Mouse (Mus musculus): Measurements from ENCODE around the gene Klhl2. TPM values are rescaled to one million over a fixed set of nuclear protein-coding genes. Genes with fewer than 3 reads are reported as not detected.

Gene Klhl2
- 18.8 and 23.3 TPM in 2 replicates for polyA plus RNA-seq (2015; fragmentation: Nextera tagmentation; extraction: Ambion mirVana)

DNA sequence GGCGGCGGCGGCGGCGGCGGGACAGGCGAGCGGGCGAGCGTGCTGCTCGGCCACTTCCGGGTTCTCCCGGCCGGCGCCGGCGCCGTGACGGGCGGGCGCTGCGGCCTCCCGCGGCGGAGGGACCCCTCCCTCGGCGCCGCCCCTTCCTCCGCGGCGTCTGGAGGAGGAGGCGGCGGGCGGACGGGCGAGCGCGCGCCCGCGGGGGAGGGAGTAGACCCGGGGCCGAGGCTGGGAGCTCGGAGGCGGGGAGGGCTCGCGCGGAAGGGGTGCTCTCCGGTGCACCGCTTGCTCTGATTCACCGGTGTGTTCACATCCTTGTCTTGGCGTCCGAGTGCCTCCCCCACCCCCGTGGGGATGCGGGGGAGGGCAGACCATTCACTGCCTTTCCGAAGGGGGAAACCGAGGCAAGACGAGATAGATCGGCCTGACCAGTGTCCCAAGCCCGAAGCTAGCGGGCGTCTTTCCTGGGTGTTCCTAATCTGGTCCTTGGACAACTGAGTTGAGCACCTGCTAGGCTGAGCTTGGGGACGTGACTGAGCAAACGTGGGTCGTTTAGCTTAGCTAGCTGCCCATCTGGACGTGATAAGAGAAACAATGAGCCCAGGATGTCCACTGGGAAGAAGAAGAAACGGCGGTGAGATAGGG is at the start of gene Klhl2:
Gene Klhl2 (minus strand): TSS at position 121 of the 645 bp plus-strand sequence.
- H3K9ac ChIP-seq: peak within 1 kb of the TSS; percentile 93
- H3K4me3 ChIP-seq: peak within 1 kb of the TSS; percentile 84
- no peaks in the 10 kb centered on the region for H3K27me3 ChIP-seq
- peak within 1 kb of the TSS; percentile 96 for H3K27ac ChIP-seq
- WGBS: under 1% methylated on average over 27 of the region's 68 CpGs
- H3K4me1 ChIP-seq (replicated peaks): peaks cover 27% of the 10 kb centered on the region
- H3K36me3 ChIP-seq: no peaks in the 10 kb centered on the region
- ATAC-seq (ENCODE audit: low FRiP score): peak; percentile 87
- peak within 1 kb of the TSS; percentile 64 for H3K4me2 ChIP-seq
- no peaks in the 10 kb centered on the region for H3K9me3 ChIP-seq

DNA sequence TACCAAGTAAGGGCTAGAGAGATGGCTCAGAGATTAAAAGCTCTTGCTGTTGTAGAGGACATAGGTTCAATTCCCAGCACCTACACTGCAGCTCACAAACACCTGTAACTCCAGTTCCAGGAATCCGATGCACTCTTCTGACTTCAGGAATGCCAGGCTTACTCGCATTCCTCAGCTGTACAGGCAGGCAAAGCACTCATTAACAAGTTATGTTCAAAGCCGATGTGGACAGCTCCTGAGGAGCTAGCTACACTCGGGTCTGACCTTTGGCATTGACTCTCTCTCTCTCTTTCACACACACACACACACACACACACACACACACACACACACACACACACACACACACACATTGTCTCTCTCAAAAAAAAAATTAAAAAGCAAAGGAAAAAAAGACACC is 48.9 kb upstream of the Klhl2 start:
- Histone ChIP-seq H3K36me3 (no peaks in the 10 kb centered on the region), H3K27ac (no peak overlapping the region), H3K4me1 (replicated peaks) (no peaks in the 10 kb centered on the region), H3K9me3 (no peaks in the 10 kb centered on the region), H3K4me2 (no peak overlapping the region), H3K27me3 (no peaks in the 10 kb centered on the region), H3K4me3 (no peak overlapping the region), H3K9ac (no peak overlapping the region)
- 41% methylated on average over 4 of the region's 4 CpGs for WGBS
- no peak for ATAC-seq (ENCODE audit: low FRiP score)

DNA sequence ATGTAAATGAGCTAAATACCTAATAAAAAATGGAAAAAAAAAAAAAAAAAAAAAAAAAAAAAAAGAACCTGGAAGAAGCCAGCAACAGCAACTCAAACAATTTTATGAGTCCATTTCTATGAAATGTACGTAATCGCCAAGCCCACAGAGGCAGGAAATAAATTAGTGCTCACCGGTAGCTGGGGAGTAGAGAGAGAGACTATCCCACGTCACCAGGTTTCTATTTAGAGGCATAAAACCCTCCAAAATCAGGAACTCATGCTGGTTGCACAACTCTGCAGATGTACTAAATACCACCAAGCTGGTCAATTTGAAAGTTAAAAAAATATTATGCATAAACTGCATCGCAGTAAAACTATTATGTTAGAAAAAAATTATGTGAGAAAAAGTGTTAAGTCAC is 46.9 kb upstream of the Klhl2 start:
- 91% methylated on average over 5 of the region's 5 CpGs for WGBS
- no peak overlapping the region for H3K4me3 ChIP-seq
- no peak overlapping the region for H3K27ac ChIP-seq
- no peaks in the 10 kb centered on the region for H3K9me3 ChIP-seq
- no peaks in the 10 kb centered on the region for H3K36me3 ChIP-seq
- ATAC-seq (ENCODE audit: low FRiP score): no peak
- no peaks in the 10 kb centered on the region for H3K27me3 ChIP-seq
- H3K9ac ChIP-seq: no peak overlapping the region
- no peak overlapping the region for H3K4me2 ChIP-seq
- no peaks in the 10 kb centered on the region for H3K4me1 ChIP-seq (replicated peaks)

DNA sequence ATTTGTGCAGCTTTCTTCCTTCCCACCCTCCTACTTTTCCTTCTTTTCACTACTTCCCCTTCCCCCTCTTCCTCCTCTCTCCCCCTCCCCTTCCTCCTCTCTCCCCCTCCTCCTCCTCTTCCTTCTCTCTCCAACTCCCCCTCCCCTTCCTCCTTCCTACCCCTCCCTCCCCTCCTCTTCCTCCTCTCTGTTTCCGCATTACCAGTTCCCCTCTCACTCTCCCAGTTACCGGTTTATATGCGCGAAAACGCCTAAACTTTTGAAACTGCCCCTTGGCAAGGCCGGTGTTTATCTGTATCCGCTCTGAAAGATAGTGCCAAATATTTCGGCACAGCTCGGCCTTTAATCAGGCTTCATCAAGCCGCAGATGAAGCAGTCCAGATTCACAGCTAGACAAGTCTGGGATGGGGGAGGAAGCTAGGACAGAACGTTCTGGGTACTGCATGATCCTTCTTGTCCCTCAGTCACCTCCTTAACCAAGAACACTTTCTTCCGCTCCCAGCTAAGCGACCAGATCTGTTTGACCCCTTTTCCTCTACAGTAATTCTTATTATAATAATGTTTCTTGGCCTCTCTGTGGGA is 30.9 kb upstream of the Klhl2 start:
- Histone ChIP-seq H3K27ac (no peak overlapping the region), H3K9ac (no peak overlapping the region), H3K27me3 (no peaks in the 10 kb centered on the region), H3K36me3 (no peaks in the 10 kb centered on the region), H3K4me1 (replicated peaks) (no peaks in the 10 kb centered on the region), H3K4me3 (no peak overlapping the region), H3K4me2 (no peak overlapping the region), H3K9me3 (no peaks in the 10 kb centered on the region)
- no peak for ATAC-seq (ENCODE audit: low FRiP score)
- WGBS: 47% methylated on average over 13 of the region's 13 CpGs

DNA sequence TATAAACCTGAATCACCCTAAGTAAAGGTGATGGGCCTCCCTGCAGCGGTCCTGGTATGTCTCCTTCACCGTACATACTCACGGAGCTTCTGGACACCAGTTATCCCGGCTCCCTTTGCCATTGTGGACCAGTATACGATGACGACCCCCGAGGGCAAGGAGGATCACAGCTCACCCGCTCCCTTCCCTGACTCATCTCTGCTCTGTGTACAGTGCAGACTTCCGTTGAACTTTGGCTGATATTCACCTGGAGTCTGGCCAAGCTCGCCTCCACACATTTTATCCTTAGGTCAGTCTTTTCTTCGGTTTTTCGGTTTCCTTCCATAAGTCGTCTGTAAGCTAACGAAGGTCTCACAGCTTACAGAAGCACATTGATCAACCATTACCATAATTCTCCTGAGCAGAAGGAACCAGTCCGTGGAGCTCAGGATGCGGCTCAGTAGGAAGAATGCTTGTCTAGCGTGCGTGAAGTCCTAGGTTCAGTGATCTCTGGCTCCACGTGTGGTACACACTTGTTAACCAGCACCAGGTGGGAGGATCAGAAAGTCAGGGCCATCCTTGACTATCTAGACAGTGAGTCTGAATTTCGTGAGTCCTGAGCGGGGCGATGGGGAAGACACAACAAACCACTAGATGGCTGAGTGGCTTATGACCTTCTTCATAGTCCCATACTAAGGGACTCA is 28.0 kb upstream of the Klhl2 start:
- 93% methylated on average over 22 of the region's 22 CpGs for WGBS
- no peak for ATAC-seq (ENCODE audit: low FRiP score)

DNA sequence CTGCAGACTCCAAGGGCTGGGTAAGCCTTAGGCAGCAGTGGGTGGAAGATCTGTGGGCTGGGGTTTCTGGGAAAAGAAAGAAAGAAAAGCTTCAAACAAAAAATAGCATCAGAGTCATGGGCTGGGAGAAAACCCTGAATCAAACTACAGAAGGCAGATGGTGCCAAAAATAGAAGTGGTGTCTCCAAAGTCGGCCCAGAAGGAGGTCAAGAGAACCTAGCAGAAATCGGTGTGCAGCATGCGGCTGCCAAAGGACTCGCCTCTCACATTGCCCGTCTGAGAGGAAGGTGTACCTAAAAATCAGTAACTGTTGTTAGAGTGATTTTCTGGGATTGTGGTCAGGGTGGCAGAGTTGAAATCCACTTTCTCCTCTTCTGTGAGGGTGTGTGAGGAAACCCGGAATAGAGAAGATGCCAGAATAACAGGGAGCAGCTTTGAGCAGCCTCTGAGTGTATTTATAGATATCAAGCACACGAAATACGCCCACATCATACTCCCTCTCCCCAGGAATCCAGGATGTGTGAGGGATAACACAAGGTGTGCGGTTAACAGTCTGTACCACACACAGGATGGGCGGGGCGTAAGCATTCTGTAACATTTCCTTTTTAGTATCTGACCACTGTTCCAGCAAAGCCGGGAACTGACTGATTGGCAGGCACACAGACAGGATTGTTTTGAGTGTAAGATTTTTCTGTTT is 21.8 kb upstream of the Klhl2 start:
- ATAC-seq (ENCODE audit: low FRiP score): no peak
- no peaks in the 10 kb centered on the region for H3K36me3 ChIP-seq
- no peak overlapping the region for H3K9ac ChIP-seq
- no peak overlapping the region for H3K4me3 ChIP-seq
- no peaks in the 10 kb centered on the region for H3K9me3 ChIP-seq
- no peak overlapping the region for H3K4me2 ChIP-seq
- 89% methylated on average over 12 of the region's 12 CpGs for WGBS
- no peaks in the 10 kb centered on the region for H3K4me1 ChIP-seq (replicated peaks)
- no peaks in the 10 kb centered on the region for H3K27me3 ChIP-seq
- no peak overlapping the region for H3K27ac ChIP-seq

More for the DNA sequence above, 28.0 kb upstream of the Klhl2 start:
- no peaks in the 10 kb centered on the region for H3K9me3 ChIP-seq
- H3K4me2 ChIP-seq: no peak overlapping the region
- no peaks in the 10 kb centered on the region for H3K36me3 ChIP-seq
- H3K27ac ChIP-seq: no peak overlapping the region
- H3K27me3 ChIP-seq: no peaks in the 10 kb centered on the region
- H3K4me3 ChIP-seq: no peak overlapping the region
- no peak overlapping the region for H3K9ac ChIP-seq
- H3K4me1 ChIP-seq (replicated peaks): no peaks in the 10 kb centered on the region

DNA sequence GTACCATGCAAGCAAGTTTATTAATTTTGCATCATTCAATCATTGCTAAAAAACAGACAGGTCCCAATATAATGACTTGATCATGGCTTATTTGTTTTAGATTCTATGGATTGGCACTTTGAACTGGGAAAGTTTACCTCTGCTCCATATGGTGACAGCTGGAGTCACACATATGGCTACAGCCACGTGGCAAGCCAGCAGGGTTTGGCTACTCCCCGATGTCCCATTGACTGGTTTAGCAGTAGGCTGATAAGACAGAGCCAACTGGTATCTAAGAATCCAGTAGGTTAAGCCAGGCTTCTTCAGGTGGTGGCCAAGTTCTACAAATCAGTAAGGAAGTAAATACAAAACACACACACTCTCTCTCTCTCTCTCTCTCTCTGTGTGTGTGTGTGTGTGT is 20.4 kb upstream of the Klhl2 start:
- no peaks in the 10 kb centered on the region for H3K36me3 ChIP-seq
- no peak overlapping the region for H3K4me2 ChIP-seq
- no peak overlapping the region for H3K9ac ChIP-seq
- no peaks in the 10 kb centered on the region for H3K4me1 ChIP-seq (replicated peaks)
- no peaks in the 10 kb centered on the region for H3K9me3 ChIP-seq
- 81% methylated on average over 2 of the region's 2 CpGs for WGBS
- no peaks in the 10 kb centered on the region for H3K27me3 ChIP-seq
- ATAC-seq (ENCODE audit: low FRiP score): no peak
- H3K4me3 ChIP-seq: no peak overlapping the region
- H3K27ac ChIP-seq: no peak overlapping the region

DNA sequence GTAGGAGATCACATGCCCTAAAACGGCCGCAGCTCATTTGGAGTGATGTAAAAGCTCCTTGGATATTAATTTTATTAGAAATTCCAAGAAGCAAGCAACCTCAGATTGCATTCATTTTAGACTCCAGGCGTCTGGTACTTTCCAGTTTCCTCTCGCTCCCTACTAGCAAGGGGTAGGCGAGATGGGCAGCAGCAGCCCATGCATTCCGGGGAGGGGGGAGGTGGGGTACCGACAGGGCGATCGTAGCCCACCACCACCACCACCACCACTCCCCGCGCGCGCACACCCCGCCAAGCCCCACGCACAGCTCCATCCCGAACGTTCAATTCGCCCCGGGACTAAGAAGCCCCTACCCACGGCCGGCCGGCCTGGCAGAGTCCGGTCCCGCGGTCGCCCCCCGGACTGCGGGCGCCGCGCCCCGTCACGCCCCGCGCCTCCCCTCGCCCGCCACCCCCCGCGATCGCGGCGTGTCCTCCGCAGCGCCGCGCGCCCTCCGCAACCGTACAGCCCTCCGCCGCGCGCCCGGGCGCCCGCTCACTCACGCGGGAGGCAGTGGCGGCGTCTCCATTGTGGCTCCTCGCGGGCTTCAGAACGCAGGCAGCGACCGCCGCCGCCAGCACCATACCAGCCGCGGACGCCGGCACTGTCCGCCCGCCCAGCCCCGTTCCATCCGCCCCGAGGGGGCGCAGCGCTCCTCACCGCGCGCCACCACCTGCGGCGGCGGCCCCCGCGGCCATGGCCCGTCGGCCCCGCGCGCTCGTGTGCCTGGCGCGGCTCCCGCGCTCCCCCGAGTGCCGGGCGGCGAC is 523 bp downstream of the Klhl2 start:
- Histone ChIP-seq H3K9ac (peak overlapping the region; percentile 93), H3K36me3 (no peaks in the 10 kb centered on the region), H3K27ac (peak overlapping the region; percentile 96), H3K9me3 (no peaks in the 10 kb centered on the region), H3K4me2 (peak overlapping the region; percentile 64), H3K4me3 (peak overlapping the region; percentile 84), H3K27me3 (no peaks in the 10 kb centered on the region), H3K4me1 (replicated peaks) (peaks cover 28% of the 10 kb centered on the region)
- under 1% methylated on average over 61 of the region's 100 CpGs for WGBS
- ATAC-seq (ENCODE audit: low FRiP score): peak; percentile 84

DNA sequence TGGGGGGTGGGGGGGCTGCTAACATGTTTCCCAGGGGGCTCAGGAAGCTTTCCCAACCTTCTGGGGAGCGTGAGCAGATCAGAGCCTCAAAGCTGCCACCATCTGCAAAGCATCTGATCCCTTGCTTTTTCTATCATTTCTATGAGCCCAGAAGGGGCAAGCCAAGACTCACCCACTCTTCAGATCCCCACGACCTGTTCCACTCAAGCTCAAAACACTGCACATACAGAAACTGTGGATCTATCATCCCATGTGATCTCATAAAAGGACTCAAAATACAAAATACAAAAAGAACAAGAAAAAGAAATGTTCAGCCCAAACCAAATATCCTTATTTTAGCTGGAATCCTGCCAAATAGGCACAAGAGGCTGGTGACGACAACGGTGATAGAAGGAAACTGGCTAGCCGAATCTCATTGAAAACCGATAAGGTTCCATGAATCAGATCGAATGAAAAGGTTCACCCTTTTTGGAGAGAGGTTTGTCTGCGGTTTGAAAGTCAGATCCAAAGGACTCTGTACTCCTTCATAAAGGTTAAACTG is 1.5 kb downstream of the Klhl2 start:
- peak overlapping the region; percentile 96; the same call in 1 of the 2 replicates for H3K27ac ChIP-seq
- H3K4me2 ChIP-seq: peak overlapping the region; percentile 64
- WGBS: 5% methylated on average over 8 of the region's 8 CpGs
- peak overlapping the region; percentile 84 for H3K4me3 ChIP-seq
- no peak for ATAC-seq (ENCODE audit: low FRiP score)
- H3K4me1 ChIP-seq (replicated peaks): peaks cover 33% of the 10 kb centered on the region
- H3K27me3 ChIP-seq: no peaks in the 10 kb centered on the region
- H3K36me3 ChIP-seq: no peaks in the 10 kb centered on the region
- H3K9ac ChIP-seq: peak overlapping the region; percentile 93
- no peaks in the 10 kb centered on the region for H3K9me3 ChIP-seq

DNA sequence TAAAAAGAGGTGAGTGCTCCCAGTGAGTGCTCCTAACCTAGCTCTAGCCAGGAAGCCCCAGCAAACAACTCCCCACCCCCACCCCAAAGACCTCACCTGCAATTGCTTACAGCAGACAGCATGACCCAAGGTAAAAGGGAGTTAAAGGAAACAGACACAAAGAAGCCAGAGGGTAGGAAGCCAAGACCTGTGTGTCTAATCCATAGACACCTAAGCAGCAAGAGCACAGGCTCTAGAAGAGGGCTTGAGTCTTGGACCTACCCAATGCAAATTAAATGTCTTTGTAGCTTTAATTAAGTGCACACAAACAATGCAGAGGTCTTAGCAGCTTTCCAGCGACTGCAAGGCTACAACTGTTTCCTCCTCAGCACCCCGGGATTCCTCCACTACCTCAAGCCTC is 2.2 kb downstream of the Klhl2 start:
- H3K27ac ChIP-seq: no peak overlapping the region
- H3K9me3 ChIP-seq: no peaks in the 10 kb centered on the region
- WGBS: 2% methylated on average over 2 of the region's 2 CpGs
- peak overlapping the region; percentile 93 for H3K9ac ChIP-seq
- no peaks in the 10 kb centered on the region for H3K27me3 ChIP-seq
- peak overlapping the region; percentile 64 for H3K4me2 ChIP-seq
- no peaks in the 10 kb centered on the region for H3K36me3 ChIP-seq
- no peak for ATAC-seq (ENCODE audit: low FRiP score)
- H3K4me3 ChIP-seq: peak overlapping the region; percentile 84
- peaks cover 37% of the 10 kb centered on the region for H3K4me1 ChIP-seq (replicated peaks)

DNA sequence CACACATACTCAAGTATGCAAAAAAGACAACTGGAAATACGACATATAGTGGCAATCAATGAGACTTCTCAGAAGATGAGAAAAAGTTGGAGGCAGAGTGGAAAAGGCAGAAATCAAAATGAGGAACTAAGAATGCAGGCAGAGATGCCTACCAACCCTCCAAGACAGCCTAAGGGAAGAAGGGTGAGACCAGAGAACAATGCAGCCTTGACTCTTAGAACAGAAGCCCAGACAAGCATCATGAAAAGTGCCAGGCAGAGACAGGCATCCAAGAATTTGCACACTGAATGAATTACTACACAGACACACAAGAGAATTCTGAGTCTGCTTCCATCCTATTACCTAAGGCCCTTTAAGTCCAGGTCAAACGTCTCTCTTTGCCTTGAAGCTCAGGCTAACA is 2.6 kb downstream of the Klhl2 start:
- Histone ChIP-seq H3K4me1 (replicated peaks) (peaks cover 37% of the 10 kb centered on the region), H3K4me2 (peak overlapping the region; percentile 64), H3K9ac (peak overlapping the region; percentile 93), H3K27ac (no peak overlapping the region), H3K9me3 (no peaks in the 10 kb centered on the region), H3K27me3 (no peaks in the 10 kb centered on the region), H3K36me3 (no peaks in the 10 kb centered on the region), H3K4me3 (peak overlapping the region; percentile 84)
- no peak for ATAC-seq (ENCODE audit: low FRiP score)
- 46% methylated on average over 2 of the region's 2 CpGs for WGBS
